Mouse (Mus musculus) liver, postnatal 0 days (tissue): ENCODE measurements at regions not wholly inside any gene's neighbourhood (a gene's known extent, or its start where the extent isn't known, plus 50 kb on each side); places are given as distances from the start of the nearest gene placed in this dataset.

Experiments used
- ATAC-seq: fragments of 200-750 bp; cut with Nextera tagmentation; 2 replicates; pipeline ENCODE4 v1.8.0; 2017; ENCODE audit warnings: mild to moderate bottlenecking, moderate library complexity
- DNase-seq: peaks from one replicate; pipeline ENCODE4 v3.0.0-alpha.2; 2016
- H3K27ac ChIP-seq: fragments of 300-500 bp; sonication (generic); 2 replicates; pipeline ENCODE4 v1.5.1; 2014; ENCODE audit warnings: antibody characterized with exemption, moderate library complexity, mild to moderate bottlenecking, low read depth
- H3K27me3 ChIP-seq: fragments of 300-500 bp; sonication (generic); 2 replicates; pipeline ENCODE4 v1.6.1; 2014; ENCODE audit warnings: low read length, control low read depth, mixed read lengths; ENCODE audit not compliant: insufficient read depth
- H3K36me3 ChIP-seq: fragments of 300-500 bp; sonication (generic); replicated peaks from 2 replicates; pipeline ENCODE4 v1.6.1; 2014; ENCODE audit warnings: mild to moderate bottlenecking, control low read depth, low read length, moderate library complexity, mixed read lengths; ENCODE audit not compliant: insufficient read depth
- H3K4me1 ChIP-seq: fragments of 300-500 bp; sonication (generic); 2 replicates; pipeline ENCODE4 v1.6.1; 2014; ENCODE audit warnings: antibody characterized with exemption, mild to moderate bottlenecking, control low read depth; ENCODE audit not compliant: insufficient read depth
- H3K4me2 ChIP-seq: fragments of 300-500 bp; sonication (generic); 2 replicates; pipeline ENCODE4 v1.6.1; 2014; ENCODE audit warnings: low read depth, mild to moderate bottlenecking, low read length, moderate library complexity, mixed read lengths
- H3K4me3 ChIP-seq: fragments of 300-500 bp; sonication (generic); 2 replicates; pipeline ENCODE4 v1.5.1; 2014; ENCODE audit warnings: low read depth, low read length
- H3K9ac ChIP-seq: fragments of 300-500 bp; sonication (generic); replicated peaks from 2 replicates; pipeline ENCODE4 v1.6.1; 2014; ENCODE audit warnings: mild to moderate bottlenecking, moderate library complexity
- H3K9me3 ChIP-seq: fragments of 300-500 bp; sonication (generic); 2 replicates; pipeline ENCODE4 v1.6.1; 2016; ENCODE audit warnings: mild to moderate bottlenecking, control low read depth, low read length, mixed read lengths
- CTCF ChIP-seq: sonication (generic); IDR thresholded peaks from 2 replicates; pipeline ENCODE4 v1.5.1; 2016; ENCODE audit warnings: antibody characterized with exemption, low read depth
- EP300 ChIP-seq: IDR thresholded peaks from 2 replicates; pipeline ENCODE4 v1.6.1; 2016; ENCODE audit warnings: antibody characterized with exemption, low read depth, mild to moderate bottlenecking
- WGBS: fragments of 180-500 bp; shearing (Covaris S2); extraction: QIAGEN DNeasy Blood & Tissue Kit; methylation state at CpG from one replicate; pipeline ENCODE4 v1.1.7; 2014; ENCODE audit not compliant: insufficient replicate concordance; 5-methylcytosine and 5-hydroxymethylcytosine counted together

DNA sequence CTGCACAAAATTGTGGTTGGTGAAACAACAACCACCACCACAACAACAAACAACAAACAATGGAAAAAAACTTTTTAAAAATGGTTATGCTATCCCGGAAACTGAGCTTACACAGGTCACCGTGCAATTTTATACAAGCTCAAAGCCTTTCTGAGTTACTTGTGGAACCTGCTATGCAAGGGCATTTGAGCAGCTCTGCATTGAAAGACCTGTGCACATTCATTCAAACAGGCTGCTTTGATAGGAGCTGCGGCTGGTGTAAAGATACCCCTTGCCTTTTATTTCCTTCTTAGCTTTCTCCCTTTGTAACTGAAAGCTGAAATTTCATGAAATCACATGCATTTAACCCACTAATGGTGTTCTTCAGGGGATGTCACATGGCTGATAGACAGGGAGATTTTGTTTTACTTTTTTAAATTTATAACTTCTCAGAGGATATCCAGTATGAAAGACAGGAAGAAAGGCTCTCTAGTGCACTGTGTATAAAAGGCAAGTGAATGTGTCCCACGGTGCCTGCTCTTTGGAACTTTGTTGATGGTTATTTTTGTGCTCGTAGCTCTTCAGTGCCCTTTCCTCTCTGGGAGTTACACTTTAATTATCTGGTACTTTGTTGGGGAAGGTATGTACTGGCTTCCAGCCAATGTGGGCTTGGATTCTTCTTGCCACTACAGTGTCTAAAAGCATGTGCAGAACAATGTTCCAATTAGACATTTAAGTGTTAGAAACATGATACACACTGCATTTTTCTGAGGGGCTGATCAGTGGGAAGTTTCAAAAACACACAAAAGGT, 225.1 kb upstream of the Sp8 start:
- 53% methylated on average over 5 of the region's 5 CpGs for WGBS
- no peaks in the 10 kb centered on the region for H3K27me3 ChIP-seq
- no peak overlapping the region for H3K27ac ChIP-seq
- H3K4me2 ChIP-seq = no peak overlapping the region
- TF ChIP-seq CTCF (no peak), EP300 (no peak)
- no peak overlapping the region for H3K4me3 ChIP-seq
- ATAC-seq = no peak
- DNase-seq = no peak
- H3K9me3 ChIP-seq = no peaks in the 10 kb centered on the region
- H3K36me3 ChIP-seq = no peaks in the 10 kb centered on the region
- no peak overlapping the region for H3K9ac ChIP-seq
- H3K4me1 ChIP-seq = 0 out of 2 replicates have a peak, but pooled peaks cover 2% of the 10 kb centered on the region

DNA sequence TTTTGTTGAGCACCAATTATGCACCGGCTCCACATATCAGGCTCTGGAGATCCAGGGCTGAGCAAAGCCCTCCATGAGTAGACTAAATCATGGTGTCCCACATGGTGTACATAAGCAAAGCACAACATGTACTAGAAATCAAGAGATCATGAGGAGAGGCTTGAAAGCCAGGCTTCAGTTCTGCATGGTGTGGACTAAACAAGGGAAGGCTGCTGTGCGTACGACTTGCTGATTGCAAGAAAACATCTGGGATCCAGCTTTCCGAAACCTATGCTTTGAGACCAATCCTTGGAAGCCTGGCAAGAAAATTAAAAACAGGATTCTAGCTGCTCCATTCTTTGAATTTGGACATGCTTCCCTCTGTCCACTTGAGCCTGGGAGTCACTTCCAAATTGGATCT, 249.1 kb upstream of the Sp8 start:
- 87% methylated on average over 4 of the region's 4 CpGs for WGBS
- H3K27me3 ChIP-seq = no peaks in the 10 kb centered on the region
- no peaks in the 10 kb centered on the region for H3K4me1 ChIP-seq
- TF ChIP-seq EP300 = no peak
- no peak for TF ChIP-seq CTCF
- no peak overlapping the region for H3K9ac ChIP-seq
- no peak for DNase-seq
- H3K4me2 ChIP-seq = no peak overlapping the region
- H3K4me3 ChIP-seq = no peak overlapping the region
- no peak for ATAC-seq
- no peak overlapping the region for H3K27ac ChIP-seq
- no peaks in the 10 kb centered on the region for H3K9me3 ChIP-seq
- no peaks in the 10 kb centered on the region for H3K36me3 ChIP-seq

GRCm38 (mm10) chr12:118594781-118595574, 251.2 kb upstream of the Sp8 start:
- no peak overlapping the region for H3K9ac ChIP-seq
- TF ChIP-seq CTCF = no peak
- no peak for TF ChIP-seq EP300
- 49% methylated on average over 18 of the region's 18 CpGs for WGBS
- H3K9me3 ChIP-seq = no peaks in the 10 kb centered on the region
- no peaks in the 10 kb centered on the region for H3K36me3 ChIP-seq
- DNase-seq = no peak
- ATAC-seq = no peak
- no peak overlapping the region for H3K4me3 ChIP-seq
- no peak overlapping the region for H3K27ac ChIP-seq
- H3K4me1 ChIP-seq = no peaks in the 10 kb centered on the region
- no peak overlapping the region for H3K4me2 ChIP-seq
- H3K27me3 ChIP-seq = no peaks in the 10 kb centered on the region

GRCm38 (mm10) chr12:118583829-118584628, 262.1 kb upstream of the Sp8 start:
- no peaks in the 10 kb centered on the region for H3K27me3 ChIP-seq
- no peak for TF ChIP-seq CTCF
- no peak for TF ChIP-seq EP300
- WGBS = 70% methylated on average over 12 of the region's 12 CpGs

DNA sequence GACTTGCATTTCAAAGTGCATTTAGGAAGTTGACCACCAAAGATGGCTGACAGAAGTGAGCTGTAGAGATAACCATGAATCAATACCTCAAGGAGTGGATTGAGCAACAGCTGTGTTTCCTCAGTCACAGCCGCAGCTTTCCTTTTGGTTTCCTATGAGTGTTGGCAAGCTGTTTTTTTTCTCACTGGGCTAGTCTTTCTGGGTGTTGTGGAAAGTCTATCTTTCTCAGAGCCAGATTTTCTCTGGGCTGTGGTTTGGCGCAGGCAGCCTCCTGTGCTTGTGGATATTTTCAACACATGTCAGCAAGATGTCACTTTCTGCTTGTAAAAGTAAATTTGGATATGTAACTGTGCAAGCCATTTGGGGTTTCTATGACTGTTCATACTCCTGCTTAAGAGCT, 268.6 kb upstream of the Sp4 start:
- no peaks in the 10 kb centered on the region for H3K27me3 ChIP-seq
- H3K4me2 ChIP-seq = no peak overlapping the region
- H3K9me3 ChIP-seq = no peaks in the 10 kb centered on the region; the same call in 1 of the 2 replicates
- TF ChIP-seq CTCF = no peak
- no peak for TF ChIP-seq EP300
- no peak for ATAC-seq
- no peak overlapping the region for H3K4me3 ChIP-seq
- no peaks in the 10 kb centered on the region for H3K4me1 ChIP-seq
- H3K27ac ChIP-seq = no peak overlapping the region
- DNase-seq = no peak
- no peak overlapping the region for H3K9ac ChIP-seq
- H3K36me3 ChIP-seq = no peaks in the 10 kb centered on the region
- WGBS = 20% methylated on average over 2 of the region's 2 CpGs

More at GRCm38 (mm10) chr12:118583829-118584628, 262.1 kb upstream of the Sp8 start:
- Histone ChIP-seq H3K4me2 (no peak overlapping the region), H3K27ac (no peak overlapping the region), H3K4me1 (no peaks in the 10 kb centered on the region), H3K9me3 (no peaks in the 10 kb centered on the region), H3K9ac (no peak overlapping the region), H3K36me3 (no peaks in the 10 kb centered on the region), H3K4me3 (no peak overlapping the region)
- no peak for DNase-seq
- no peak for ATAC-seq

GRCm38 (mm10) chr12:118566681-118567080, 265.4 kb upstream of the Sp4 start:
- no peak overlapping the region for H3K4me3 ChIP-seq
- no peaks in the 10 kb centered on the region; the same call in 1 of the 2 replicates for H3K4me1 ChIP-seq
- no peak for ATAC-seq
- H3K27me3 ChIP-seq = no peaks in the 10 kb centered on the region
- no peaks in the 10 kb centered on the region; the same call in 1 of the 2 replicates for H3K9me3 ChIP-seq
- no peak overlapping the region for H3K27ac ChIP-seq
- no peak overlapping the region for H3K4me2 ChIP-seq
- TF ChIP-seq CTCF (no peak), EP300 (no peak)
- no peaks in the 10 kb centered on the region for H3K36me3 ChIP-seq
- no peak for DNase-seq
- no peak overlapping the region for H3K9ac ChIP-seq
